ENCODE assay signal across 11 mouse cellular contexts in genomic region chr15:97372611-97373131, GRCm38 (mm10).
DNase-seq lines count a peak whose midpoint lies in the region; ATAC-seq lines count a peak whose summit lies in the region.
"Had no signal": no experiment of that assay in that cellular context is flagged by ENCODE, and none has a peak within 500 bp of the region (broad histone marks: within the 10 kb centered on the region; RNA-seq: fewer than 3 reads in every experiment).

No protein-coding gene starts in this region.

- H3K4me2 ChIP-seq in heart, embryonic 15.5 days, result no peak overlapping the region
- no peak overlapping the region for H3K4me2 ChIP-seq in heart, embryonic 11.5 days
- H3K4me2 ChIP-seq in midbrain, embryonic 11.5 days, result no peak overlapping the region
- no peak overlapping the region for H3K4me2 ChIP-seq in midbrain, embryonic 15.5 days

- H3K4me1 ChIP-seq in heart, embryonic 15.5 days (replicated peaks), result peaks cover 11% of the 10 kb centered on the region; the same call in 1 of the 2 replicates
- peaks cover 19% of the 10 kb centered on the region for H3K4me1 ChIP-seq in heart, embryonic 11.5 days (ENCODE audit: control insufficient read depth, insufficient read depth, low read length)
- H3K4me1 ChIP-seq in midbrain, embryonic 11.5 days (ENCODE audit: control insufficient read depth, insufficient read depth, low read length), result peaks cover 11% of the 10 kb centered on the region
- peaks cover 5% of the 10 kb centered on the region; the same call in 1 of the 2 replicates for H3K4me1 ChIP-seq in midbrain, embryonic 15.5 days
- peaks cover 10% of the 10 kb centered on the region for H3K4me1 ChIP-seq in brown adipose tissue, adult 24 weeks (ENCODE audit: control insufficient read depth, insufficient read depth, insufficient read length, low read length)

- H3K36me3 ChIP-seq in heart, embryonic 15.5 days, result no peaks in the 10 kb centered on the region
- no peaks in the 10 kb centered on the region for H3K36me3 ChIP-seq in heart, embryonic 11.5 days (ENCODE audit: control insufficient read depth, insufficient read depth, low read length)
- H3K36me3 ChIP-seq in midbrain, embryonic 11.5 days (ENCODE audit: control insufficient read depth, insufficient read depth, low read length), result no peaks in the 10 kb centered on the region
- H3K36me3 ChIP-seq in midbrain, embryonic 15.5 days (replicated peaks), result no peaks in the 10 kb centered on the region
- H3K36me3 ChIP-seq: embryonic facial prominence, embryonic 13.5 days; midbrain, embryonic 12.5 days had no signal

- H3K4me3 ChIP-seq in heart, embryonic 15.5 days, result no peak overlapping the region
- H3K4me3 ChIP-seq in heart, embryonic 11.5 days (ENCODE audit: low read depth, low read length), result no peak overlapping the region
- no peak overlapping the region for H3K4me3 ChIP-seq in midbrain, embryonic 11.5 days (ENCODE audit: low read depth, low read length)
- H3K4me3 ChIP-seq in midbrain, embryonic 15.5 days, result no peak overlapping the region
- H3K4me3 ChIP-seq in brown adipose tissue, adult 24 weeks (ENCODE audit: insufficient read depth, low read depth, low read length), result no peak overlapping the region

- H3K27me3 ChIP-seq in heart, embryonic 15.5 days, result no peaks in the 10 kb centered on the region
- no peaks in the 10 kb centered on the region for H3K27me3 ChIP-seq in heart, embryonic 11.5 days (ENCODE audit: control insufficient read depth, insufficient read depth, low read length)
- no peaks in the 10 kb centered on the region for H3K27me3 ChIP-seq in midbrain, embryonic 11.5 days (ENCODE audit: control insufficient read depth, insufficient read depth, low read length)
- H3K27me3 ChIP-seq in midbrain, embryonic 15.5 days (replicated peaks), result no peaks in the 10 kb centered on the region

- no peak overlapping the region for H3K9ac ChIP-seq in heart, embryonic 15.5 days
- no peak overlapping the region for H3K9ac ChIP-seq in heart, embryonic 11.5 days (ENCODE audit: low read depth, low read length)
- no peak overlapping the region for H3K9ac ChIP-seq in midbrain, embryonic 11.5 days (ENCODE audit: low read length)
- no peak overlapping the region for H3K9ac ChIP-seq in midbrain, embryonic 15.5 days
- H3K9ac ChIP-seq: midbrain, embryonic 12.5 days had no signal

- no peak for ATAC-seq in heart, embryonic 15.5 days (replicated peaks; ENCODE audit: insufficient number of reproducible peaks, insufficient read depth, low FRiP score, low read depth)
- no peak for ATAC-seq in heart, embryonic 11.5 days (replicated peaks; ENCODE audit: insufficient number of reproducible peaks, low FRiP score, low TSS enrichment)
- no peak for ATAC-seq in midbrain, embryonic 11.5 days (ENCODE audit: low FRiP score)
- no peak for ATAC-seq in midbrain, embryonic 15.5 days (replicated peaks)

- no peaks in the 10 kb centered on the region for H3K9me3 ChIP-seq in heart, embryonic 15.5 days (replicated peaks)
- no peaks in the 10 kb centered on the region for H3K9me3 ChIP-seq in heart, embryonic 11.5 days (replicated peaks; ENCODE audit: control insufficient read depth, low read length)
- no peaks in the 10 kb centered on the region for H3K9me3 ChIP-seq in midbrain, embryonic 11.5 days (ENCODE audit: control insufficient read depth, low read length)
- H3K9me3 ChIP-seq in midbrain, embryonic 15.5 days, result no peaks in the 10 kb centered on the region
- H3K9me3 ChIP-seq: embryonic facial prominence, embryonic 13.5 days; midbrain, embryonic 12.5 days had no signal

- 68% methylated on average over 6 of the region's 6 CpGs for WGBS in heart, embryonic 15.5 days
- WGBS in heart, embryonic 11.5 days (ENCODE audit: insufficient replicate concordance), result 49% methylated on average over 6 of the region's 6 CpGs
- 20% methylated on average over 6 of the region's 6 CpGs for WGBS in midbrain, embryonic 11.5 days
- WGBS in midbrain, embryonic 15.5 days, result 33% methylated on average over 6 of the region's 6 CpGs

- H3K27ac ChIP-seq in heart, embryonic 15.5 days, result peak overlapping the region; percentile 60
- no peak overlapping the region for H3K27ac ChIP-seq in heart, embryonic 11.5 days (ENCODE audit: low read depth, low read length)
- H3K27ac ChIP-seq in midbrain, embryonic 11.5 days (ENCODE audit: low read depth, low read length), result no peak overlapping the region
- H3K27ac ChIP-seq in midbrain, embryonic 15.5 days, result no peak overlapping the region
- H3K27ac ChIP-seq in brown adipose tissue, adult 24 weeks (replicated peaks; ENCODE audit: low read depth, low read length), result 0 out of 2 replicates have a peak overlapping the region, but pooled peaks have one; percentile 42
- H3K27ac ChIP-seq: embryonic facial prominence, embryonic 13.5 days; midbrain, embryonic 12.5 days had no signal

- peak; percentile 85 for DNase-seq in midbrain, embryonic 11.5 days (ENCODE audit: low spot score, missing footprints)
- DNase-seq in thymus, postnatal 14 days, result peak; percentile 21
- no peak for DNase-seq in cerebellum, adult 9-11 months
- DNase-seq in gastrocnemius, adult 18-20 months (ENCODE audit: low spot score), result no peak
- DNase-seq: kidney, adult 8-10 months had no signal

Comparison
In these comparisons a context has a peak if more than half of its experiments do, and no peak if none do; other contexts are left out.
1. H3K27ac ChIP-seq: peak in heart, embryonic 15.5 days (single experiment) and brown adipose tissue, adult 24 weeks (single experiment); none in heart, embryonic 11.5 days (single experiment), midbrain, embryonic 11.5 days (single experiment) and midbrain, embryonic 15.5 days (single experiment).
2. DNase-seq: peak in midbrain, embryonic 11.5 days (single experiment) and thymus, postnatal 14 days (single experiment); none in cerebellum, adult 9-11 months (single experiment) and gastrocnemius, adult 18-20 months (single experiment).